Mouse (Mus musculus) embryonic facial prominence, embryonic 11.5 days (tissue): ENCODE results near the gene Erc2. TPM values are rescaled to one million over a fixed set of nuclear protein-coding genes. Genes with fewer than 3 reads are reported as not detected.

Experiments used
- ATAC-seq: fragments of 200-750 bp; cut with Nextera tagmentation; replicated peaks from 2 replicates; pipeline ENCODE4 v1.8.0; 2017; ENCODE audit warnings: low read depth; ENCODE audit not compliant: insufficient number of reproducible peaks, low FRiP score, low TSS enrichment
- DNase-seq: peaks from one replicate; pipeline ENCODE4 v3.0.0-alpha.2; 2015; ENCODE audit warnings: low spot score
- H3K27ac ChIP-seq: fragments of 300-500 bp; sonication (generic); replicated peaks from 2 replicates; pipeline ENCODE4 v1.5.1; 2014; ENCODE audit warnings: mild to moderate bottlenecking, low read depth, low read length, control low read depth
- H3K27me3 ChIP-seq: fragments of 300-500 bp; sonication (generic); 2 replicates; pipeline ENCODE4 v1.6.1; 2014; ENCODE audit warnings: mild to moderate bottlenecking, low read length, moderate library complexity, mixed read lengths; ENCODE audit not compliant: control insufficient read depth, insufficient read depth
- H3K36me3 ChIP-seq: fragments of 300-500 bp; sonication (generic); replicated peaks from 2 replicates; pipeline ENCODE4 v1.6.1; 2014; ENCODE audit warnings: low read depth, mild to moderate bottlenecking, low read length, moderate library complexity, mixed read lengths; ENCODE audit not compliant: control insufficient read depth, insufficient read depth
- H3K4me1 ChIP-seq: fragments of 300-500 bp; sonication (generic); 2 replicates; pipeline ENCODE4 v1.6.1; 2014; ENCODE audit warnings: low read length, mixed read lengths; ENCODE audit not compliant: control insufficient read depth, insufficient read depth
- H3K4me2 ChIP-seq: fragments of 300-500 bp; sonication (generic); 2 replicates; pipeline ENCODE4 v1.6.1; 2014; ENCODE audit warnings: low read depth, mild to moderate bottlenecking, control low read depth, low read length, moderate library complexity
- H3K4me3 ChIP-seq: fragments of 300-500 bp; sonication (generic); 2 replicates; pipeline ENCODE4 v1.5.1; 2014; ENCODE audit warnings: low read depth, low read length, control low read depth
- H3K9ac ChIP-seq: fragments of 300-500 bp; sonication (generic); replicated peaks from 2 replicates; pipeline ENCODE4 v1.6.1; 2014; ENCODE audit warnings: mild to moderate bottlenecking, control low read depth, low read length
- H3K9me3 ChIP-seq: fragments of 300-500 bp; sonication (generic); replicated peaks from 2 replicates; pipeline ENCODE4 v1.6.1; 2016; ENCODE audit warnings: mild to moderate bottlenecking, low read length, inconsistent platforms, mixed read lengths; ENCODE audit not compliant: control insufficient read depth
- WGBS: fragments of 180-500 bp; shearing (Covaris S2); extraction: QIAGEN DNeasy Blood & Tissue Kit; methylation state at CpG from one replicate; pipeline ENCODE4 v1.1.7; 2014; 5-methylcytosine and 5-hydroxymethylcytosine counted together
- polyA plus RNA-seq: library from polyadenylated mRNA; unstranded; fragments of >200 nt; fragmentation: Nextera tagmentation; extraction: Ambion mirVana; gene quantifications from 2 replicates; pipeline ENCODE4 v1.2.1, GENCODE M21; 2014

Erc2 gene
- polyA plus RNA-seq, 1 experiment from 2014 or later = 5.2 TPM

DNA sequence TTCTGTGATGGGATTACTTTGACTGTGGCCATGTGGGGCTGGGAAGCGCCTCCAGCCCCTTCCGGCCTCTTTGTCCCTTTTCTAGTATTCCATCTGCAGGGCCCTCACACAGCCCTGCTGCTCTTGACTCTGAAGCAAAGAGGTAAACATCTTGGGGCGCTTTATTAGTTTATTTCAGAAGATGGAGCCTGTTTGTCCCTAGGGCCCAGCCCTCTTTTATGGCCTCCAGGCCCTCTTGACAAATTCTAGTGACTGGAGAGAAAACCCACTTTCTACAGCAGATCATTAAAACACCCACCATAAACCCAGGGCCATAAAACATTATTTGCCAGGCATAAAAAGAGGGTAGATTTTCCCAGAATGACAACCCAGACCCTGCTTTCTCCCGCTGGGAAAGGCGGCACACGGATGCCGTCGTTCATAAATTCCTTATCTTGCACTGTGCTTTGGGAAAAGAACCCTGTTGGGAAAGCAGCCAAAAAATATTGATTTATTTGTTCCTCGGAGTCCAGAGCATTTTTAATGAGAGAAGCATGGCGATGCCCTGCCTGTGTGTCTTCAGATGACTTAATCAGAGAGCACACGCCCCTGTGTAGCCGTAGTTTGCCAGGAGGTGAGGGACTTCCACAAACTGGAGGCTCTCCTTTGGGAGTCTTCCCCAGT is 879.1 kb downstream of the Erc2 start:
- Histone ChIP-seq H3K4me1 (no peaks in the 10 kb centered on the region; the same call in 1 of the 2 replicates), H3K36me3 (no peaks in the 10 kb centered on the region), H3K4me3 (no peak overlapping the region), H3K27me3 (no peaks in the 10 kb centered on the region), H3K4me2 (no peak overlapping the region), H3K9me3 (no peaks in the 10 kb centered on the region), H3K9ac (no peak overlapping the region), H3K27ac (no peak overlapping the region)
- WGBS = 84% methylated on average over 12 of the region's 12 CpGs
- no peak for DNase-seq
- ATAC-seq = no peak

GRCm38 (mm10) chr14:28503276-28503675 is 881.0 kb downstream of the Erc2 start:
- no peak overlapping the region for H3K4me2 ChIP-seq
- H3K27me3 ChIP-seq = no peaks in the 10 kb centered on the region
- peaks cover 1% of the 10 kb centered on the region; the same call in 1 of the 2 replicates for H3K4me1 ChIP-seq
- H3K9ac ChIP-seq = no peak overlapping the region
- no peak overlapping the region for H3K4me3 ChIP-seq
- no peak for ATAC-seq
- no peaks in the 10 kb centered on the region for H3K36me3 ChIP-seq
- no peaks in the 10 kb centered on the region for H3K9me3 ChIP-seq
- WGBS = 84% methylated on average over 2 of the region's 2 CpGs
- DNase-seq = no peak
- H3K27ac ChIP-seq = no peak overlapping the region

GRCm38 (mm10) chr14:28504101-28505050 is 882.1 kb downstream of the Erc2 start, which contains the start of gene Wnt5a:
TSS of gene Wnt5a (plus strand) at chr14:28504750.
- Histone ChIP-seq H3K9me3 (no peaks in the 10 kb centered on the region), H3K27ac (peak within 1 kb of the TSS; percentile 96), H3K9ac (peak within 1 kb of the TSS; percentile 94), H3K4me1 (peaks cover 2% of the 10 kb centered on the region; the same call in 1 of the 2 replicates), H3K27me3 (no peaks in the 10 kb centered on the region), H3K4me3 (peak within 1 kb of the TSS; percentile 79), H3K4me2 (peak within 1 kb of the TSS; percentile 82), H3K36me3 (no peaks in the 10 kb centered on the region)
- 3% methylated on average over 50 of the region's 53 CpGs for WGBS
- peak; percentile 82 for DNase-seq
- ATAC-seq = 0 out of 2 replicates have a peak, but pooled peaks have one; percentile 10

GRCm38 (mm10) chr14:28505051-28505585 is 882.9 kb downstream of the Erc2 start:
- Histone ChIP-seq H3K36me3 (no peaks in the 10 kb centered on the region), H3K27me3 (no peaks in the 10 kb centered on the region), H3K27ac (peak overlapping the region; percentile 96), H3K4me2 (peak overlapping the region; percentile 82), H3K4me1 (peaks cover 2% of the 10 kb centered on the region), H3K4me3 (peak overlapping the region; percentile 79), H3K9ac (peak overlapping the region; percentile 94), H3K9me3 (no peaks in the 10 kb centered on the region)
- ATAC-seq (peak; percentile 50), DNase-seq (peak; percentile 74)
- WGBS = under 1% methylated on average over 22 of the region's 22 CpGs

GRCm38 (mm10) chr14:28505586-28506375 is 883.6 kb downstream of the Erc2 start:
- peak; percentile 68 for DNase-seq
- no peaks in the 10 kb centered on the region for H3K36me3 ChIP-seq
- peak overlapping the region; percentile 82 for H3K4me2 ChIP-seq
- H3K9me3 ChIP-seq = no peaks in the 10 kb centered on the region
- H3K27me3 ChIP-seq = no peaks in the 10 kb centered on the region
- H3K9ac ChIP-seq = peak overlapping the region; percentile 94
- under 1% methylated on average over 62 of the region's 62 CpGs for WGBS
- peak overlapping the region; percentile 96 for H3K27ac ChIP-seq
- peaks cover 2% of the 10 kb centered on the region for H3K4me1 ChIP-seq
- ATAC-seq = peak; percentile 27; the same call in 1 of the 2 replicates
- H3K4me3 ChIP-seq = peak overlapping the region; percentile 79

DNA sequence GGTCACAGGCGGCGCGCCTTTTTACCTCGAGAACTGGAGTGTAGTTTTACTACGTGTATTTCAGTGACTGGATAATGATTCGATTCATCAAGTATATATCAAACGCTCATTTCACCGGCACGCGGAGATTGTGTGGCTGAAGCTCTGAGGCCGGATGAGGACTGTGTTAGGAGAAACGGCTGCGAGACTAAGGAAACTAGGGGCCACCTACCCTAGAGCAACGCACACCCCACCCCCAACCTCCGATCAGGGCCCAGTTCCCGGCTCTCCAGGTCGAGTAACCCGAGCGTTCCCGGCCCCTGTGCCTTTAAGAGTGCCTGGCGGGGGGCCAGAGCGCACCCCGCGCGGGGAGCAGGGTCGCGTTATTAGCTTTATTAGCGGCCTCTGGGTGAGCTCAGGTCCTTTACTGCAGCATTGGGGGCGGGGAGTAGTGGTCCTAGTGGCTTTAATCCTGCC is 884.2 kb downstream of the Erc2 start:
- no peak; the same call in 1 of the 2 replicates for ATAC-seq
- peak; percentile 78 for DNase-seq
- Histone ChIP-seq H3K9me3 (no peaks in the 10 kb centered on the region), H3K27ac (peak overlapping the region; percentile 96), H3K4me3 (peak overlapping the region; percentile 79), H3K36me3 (no peaks in the 10 kb centered on the region), H3K27me3 (no peaks in the 10 kb centered on the region), H3K9ac (peak overlapping the region; percentile 94), H3K4me1 (peaks cover 2% of the 10 kb centered on the region), H3K4me2 (peak overlapping the region; percentile 82)
- WGBS = under 1% methylated on average over 29 of the region's 29 CpGs

DNA sequence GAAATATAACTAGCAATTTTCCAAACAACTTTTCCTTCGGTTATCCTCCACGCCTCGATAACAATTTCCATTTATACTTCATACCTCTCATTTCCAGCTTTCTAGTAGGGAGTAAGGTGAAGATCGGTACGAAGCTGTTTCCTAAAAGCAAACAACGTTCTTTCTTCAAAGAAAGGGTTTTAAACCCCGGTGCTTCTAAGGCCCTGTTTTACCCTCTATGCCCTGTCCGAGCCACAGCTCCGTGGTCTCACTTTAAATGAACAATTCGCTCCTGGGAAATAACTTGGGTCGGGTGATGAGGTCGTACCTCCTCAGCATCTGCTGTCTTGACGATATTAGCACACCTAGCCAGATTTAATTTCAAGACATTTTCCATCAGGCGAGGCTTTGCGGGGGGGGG is 884.8 kb downstream of the Erc2 start:
- DNase-seq = peak; percentile 51
- 0% methylated on average over 15 of the region's 15 CpGs for WGBS
- H3K9ac ChIP-seq = peak overlapping the region; percentile 94
- peak overlapping the region; percentile 96 for H3K27ac ChIP-seq
- no peaks in the 10 kb centered on the region for H3K27me3 ChIP-seq
- H3K4me1 ChIP-seq = peaks cover 2% of the 10 kb centered on the region
- peak overlapping the region; percentile 79 for H3K4me3 ChIP-seq
- no peak for ATAC-seq
- H3K9me3 ChIP-seq = no peaks in the 10 kb centered on the region
- H3K4me2 ChIP-seq = peak overlapping the region; percentile 82
- no peaks in the 10 kb centered on the region for H3K36me3 ChIP-seq
